Mouse (Mus musculus) megakaryocyte, embryonic 14.5 days (primary cell): ENCODE measurements around the gene H2afy2.

Experiments
- FLI1 ChIP-seq: IDR thresholded peaks from 2 replicates; pipeline ENCODE4 v1.6.1; 2012; ENCODE audit warnings: low read length, inconsistent platforms, mixed read lengths
- GATA1 ChIP-seq: IDR thresholded peaks from 3 replicates; pipeline ENCODE4 v1.6.1; 2012; ENCODE audit warnings: mixed read lengths, low read length, inconsistent platforms, borderline replicate concordance

DNA sequence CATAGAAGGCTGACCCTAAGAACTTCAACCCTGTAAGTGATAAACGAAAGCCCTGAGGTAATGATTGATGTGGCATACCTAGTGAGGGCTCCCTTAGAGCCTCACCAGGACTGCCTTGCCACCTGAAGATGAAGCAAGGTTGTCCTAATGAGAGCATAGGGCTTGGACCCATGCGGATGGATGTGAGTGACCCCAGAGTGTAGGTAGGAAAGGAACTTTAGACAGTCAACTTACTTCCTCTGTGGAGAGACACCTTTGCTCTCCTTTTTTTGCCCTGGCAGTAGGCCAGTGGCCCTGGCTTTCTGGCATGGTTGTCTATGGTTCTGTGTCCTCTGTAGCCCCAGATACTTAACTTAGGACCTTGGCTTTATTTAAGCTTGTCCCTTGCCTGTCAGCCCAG lies 86.9 kb downstream of the H2afy2 start:
- TF ChIP-seq GATA1, result no peak
- no peak for TF ChIP-seq FLI1
